22 mouse cellular contexts compared by ENCODE assay signal in the genomic region with DNA sequence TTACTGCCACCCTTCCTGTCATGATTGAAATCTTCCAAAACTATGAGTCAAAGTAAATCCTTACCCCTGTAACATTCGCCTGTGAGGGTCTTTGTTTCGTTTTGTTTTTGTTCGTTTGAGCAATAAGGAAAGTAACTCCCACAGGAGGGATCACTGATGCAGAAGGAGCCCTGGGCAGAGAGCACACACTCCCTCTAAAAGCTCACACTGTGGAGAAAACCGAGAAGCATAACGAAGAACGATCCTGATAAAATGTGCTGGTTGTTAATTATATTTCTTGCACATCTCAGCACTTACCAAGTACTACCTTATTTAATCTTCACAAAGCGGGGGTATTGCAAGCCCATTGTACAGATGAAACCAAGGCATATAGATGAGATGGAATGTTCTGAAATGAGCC. TPM values are rescaled to one million over a fixed set of nuclear protein-coding genes. Genes with fewer than 3 reads are reported as not detected.
DNase-seq lines count a peak whose midpoint lies in the region; ATAC-seq and TF ChIP-seq lines count a peak whose summit lies in the region.
"Had no signal": no experiment of that assay in that cellular context is flagged by ENCODE, and none has a peak within 500 bp of the region (broad histone marks: within the 10 kb centered on the region; RNA-seq: fewer than 3 reads in every experiment).

No protein-coding gene starts in this region.

- H3K27me3 ChIP-seq in kidney, embryonic 14.5 days (ENCODE audit: control insufficient read depth, insufficient read depth, low read length), result no peaks in the 10 kb centered on the region
- no peaks in the 10 kb centered on the region for H3K27me3 ChIP-seq in kidney, embryonic 16.5 days (ENCODE audit: insufficient read depth, low read length)
- H3K27me3 ChIP-seq in kidney, embryonic 15.5 days, result no peaks in the 10 kb centered on the region
- H3K27me3 ChIP-seq in kidney, postnatal 0 days (ENCODE audit: insufficient read depth, low read length), result no peaks in the 10 kb centered on the region
- no peaks in the 10 kb centered on the region for H3K27me3 ChIP-seq in midbrain, embryonic 11.5 days (ENCODE audit: control insufficient read depth, insufficient read depth, low read length)
- H3K27me3 ChIP-seq in midbrain, postnatal 0 days (ENCODE audit: insufficient read depth, low read length), result no peaks in the 10 kb centered on the region
- H3K27me3 ChIP-seq: CH12.LX had no signal

- H3K4me2 ChIP-seq in kidney, embryonic 14.5 days (replicated peaks; ENCODE audit: low read depth, low read length), result no peak overlapping the region
- no peak overlapping the region for H3K4me2 ChIP-seq in kidney, embryonic 16.5 days (replicated peaks; ENCODE audit: low read depth, low read length)
- no peak overlapping the region for H3K4me2 ChIP-seq in kidney, embryonic 15.5 days
- no peak overlapping the region for H3K4me2 ChIP-seq in kidney, postnatal 0 days (ENCODE audit: low read length)
- no peak overlapping the region for H3K4me2 ChIP-seq in midbrain, embryonic 11.5 days
- no peak overlapping the region for H3K4me2 ChIP-seq in midbrain, postnatal 0 days (ENCODE audit: low read depth, low read length, poor library complexity, severe bottlenecking)

- no peaks in the 10 kb centered on the region for H3K36me3 ChIP-seq in kidney, embryonic 14.5 days (ENCODE audit: control insufficient read depth, insufficient read depth, low read length)
- H3K36me3 ChIP-seq in kidney, embryonic 16.5 days (ENCODE audit: insufficient read depth, low read length), result no peaks in the 10 kb centered on the region
- H3K36me3 ChIP-seq in kidney, embryonic 15.5 days, result no peaks in the 10 kb centered on the region
- H3K36me3 ChIP-seq in kidney, postnatal 0 days (ENCODE audit: insufficient read depth, low read length), result no peaks in the 10 kb centered on the region
- H3K36me3 ChIP-seq in midbrain, embryonic 11.5 days (ENCODE audit: control insufficient read depth, insufficient read depth, low read length), result no peaks in the 10 kb centered on the region
- no peaks in the 10 kb centered on the region for H3K36me3 ChIP-seq in midbrain, postnatal 0 days (ENCODE audit: insufficient read depth, low read length)
- H3K36me3 ChIP-seq: G1E had no signal

- TF ChIP-seq CTCF in kidney, postnatal 0 days (IDR thresholded peaks at IDR 0.05; ENCODE audit: low read depth), result no peak
- no peak for TF ChIP-seq CTCF in midbrain, postnatal 0 days (IDR thresholded peaks at IDR 0.05)

- H3K27ac ChIP-seq in kidney, embryonic 14.5 days (ENCODE audit: low read depth, low read length), result no peak overlapping the region
- H3K27ac ChIP-seq in kidney, embryonic 16.5 days (ENCODE audit: low read length), result no peak overlapping the region
- H3K27ac ChIP-seq in kidney, embryonic 15.5 days, result peak overlapping the region; percentile 66
- H3K27ac ChIP-seq in kidney, postnatal 0 days, result no peak overlapping the region
- H3K27ac ChIP-seq in midbrain, embryonic 11.5 days (ENCODE audit: low read depth, low read length), result no peak overlapping the region
- H3K27ac ChIP-seq in midbrain, postnatal 0 days (ENCODE audit: low read depth, low read length), result no peak overlapping the region

- WGBS in kidney, embryonic 14.5 days, result 44% methylated on average over 7 of the region's 7 CpGs
- WGBS in kidney, embryonic 16.5 days, result 45% methylated on average over 7 of the region's 7 CpGs
- WGBS in kidney, embryonic 15.5 days, result 41% methylated on average over 7 of the region's 7 CpGs
- WGBS in kidney, postnatal 0 days, result 40% methylated on average over 7 of the region's 7 CpGs
- WGBS in midbrain, embryonic 11.5 days, result 70% methylated on average over 7 of the region's 7 CpGs
- 74% methylated on average over 7 of the region's 7 CpGs for WGBS in midbrain, postnatal 0 days

- peak; percentile 41; the same call in 1 of the 2 replicates for ATAC-seq in kidney, embryonic 14.5 days (ENCODE audit: low FRiP score, low TSS enrichment)
- no peak for ATAC-seq in kidney, embryonic 16.5 days (ENCODE audit: low FRiP score, low TSS enrichment)
- peak; percentile 73; the same call in 1 of the 2 replicates for ATAC-seq in kidney, embryonic 15.5 days (replicated peaks; ENCODE audit: low FRiP score)
- ATAC-seq in kidney, postnatal 0 days (replicated peaks; ENCODE audit: low FRiP score, low read depth), result no peak
- ATAC-seq in midbrain, embryonic 11.5 days (ENCODE audit: low FRiP score), result no peak
- ATAC-seq in midbrain, postnatal 0 days (ENCODE audit: low FRiP score), result no peak
- ATAC-seq: activated CD4-positive, CD25-positive, alpha-beta regulatory T cell, adult 4 months; CD4-positive, CD25-positive, alpha-beta regulatory T cell, adult 4 months; Patski had no signal

- no peak overlapping the region for H3K9ac ChIP-seq in kidney, embryonic 14.5 days (ENCODE audit: low read depth, low read length)
- no peak overlapping the region for H3K9ac ChIP-seq in kidney, embryonic 16.5 days (replicated peaks; ENCODE audit: low read length)
- H3K9ac ChIP-seq in kidney, embryonic 15.5 days, result no peak overlapping the region
- H3K9ac ChIP-seq in kidney, postnatal 0 days (ENCODE audit: low read depth, low read length), result no peak overlapping the region
- H3K9ac ChIP-seq in midbrain, embryonic 11.5 days (ENCODE audit: low read length), result no peak overlapping the region
- no peak overlapping the region for H3K9ac ChIP-seq in midbrain, postnatal 0 days (replicated peaks; ENCODE audit: low read length, poor library complexity, severe bottlenecking)

- H3K9me3 ChIP-seq in kidney, embryonic 14.5 days (ENCODE audit: control insufficient read depth, low read length), result no peaks in the 10 kb centered on the region
- H3K9me3 ChIP-seq in kidney, embryonic 16.5 days (ENCODE audit: low read length), result no peaks in the 10 kb centered on the region
- H3K9me3 ChIP-seq in kidney, embryonic 15.5 days (replicated peaks), result no peaks in the 10 kb centered on the region
- no peaks in the 10 kb centered on the region for H3K9me3 ChIP-seq in kidney, postnatal 0 days (replicated peaks; ENCODE audit: low read length)
- no peaks in the 10 kb centered on the region for H3K9me3 ChIP-seq in midbrain, embryonic 11.5 days (ENCODE audit: control insufficient read depth, low read length)
- H3K9me3 ChIP-seq in midbrain, postnatal 0 days (ENCODE audit: low read length), result no peaks in the 10 kb centered on the region
- H3K9me3 ChIP-seq: G1E had no signal

- no peak for DNase-seq in kidney, adult 8-10 months
- DNase-seq in kidney, postnatal 0 days (ENCODE audit: low spot score), result peak; percentile 58
- DNase-seq in kidney, postnatal 4 days, result no peak
- peak; percentile 57 for DNase-seq in midbrain, embryonic 11.5 days (ENCODE audit: low spot score, missing footprints)
- no peak for DNase-seq in midbrain, postnatal 0 days (ENCODE audit: low spot score)
- DNase-seq: adrenal gland, adult 2 months; adrenal gland, adult 8-10 months; adrenal gland, postnatal 10 days; adrenal gland, postnatal 14 days; adrenal gland, postnatal 25 days; adrenal gland, postnatal 36 days; B cell, adult 2 months; cerebellum, adult 11 months; cerebellum, adult 11-12 months had no signal

- no peak overlapping the region for H3K4me3 ChIP-seq in kidney, embryonic 14.5 days (ENCODE audit: low read length)
- no peak overlapping the region for H3K4me3 ChIP-seq in kidney, embryonic 16.5 days (ENCODE audit: low read length)
- H3K4me3 ChIP-seq in kidney, embryonic 15.5 days (replicated peaks), result no peak overlapping the region
- no peak overlapping the region for H3K4me3 ChIP-seq in kidney, postnatal 0 days (replicated peaks; ENCODE audit: low read depth, low read length)
- no peak overlapping the region for H3K4me3 ChIP-seq in midbrain, embryonic 11.5 days (ENCODE audit: low read depth, low read length)
- H3K4me3 ChIP-seq in midbrain, postnatal 0 days (ENCODE audit: low read depth, low read length), result no peak overlapping the region

- H3K4me1 ChIP-seq in kidney, embryonic 14.5 days (ENCODE audit: control insufficient read depth, insufficient read depth, low read length), result no peaks in the 10 kb centered on the region
- no peaks in the 10 kb centered on the region for H3K4me1 ChIP-seq in kidney, embryonic 16.5 days (ENCODE audit: insufficient read depth, low read length)
- H3K4me1 ChIP-seq in kidney, embryonic 15.5 days, result peaks cover 6% of the 10 kb centered on the region; the same call in 1 of the 2 replicates
- no peaks in the 10 kb centered on the region for H3K4me1 ChIP-seq in kidney, postnatal 0 days (replicated peaks; ENCODE audit: insufficient read depth, low read length)
- H3K4me1 ChIP-seq in midbrain, embryonic 11.5 days (ENCODE audit: control insufficient read depth, insufficient read depth, low read length), result no peaks in the 10 kb centered on the region
- H3K4me1 ChIP-seq in midbrain, postnatal 0 days (ENCODE audit: insufficient read depth, low read length), result no peaks in the 10 kb centered on the region

RNA-seq across cellular contexts. Expression of gene Otulinl, which starts 10.8 kb away (rescaled TPM):
- polyA plus RNA-seq in kidney, embryonic 14.5 days (2014; fragmentation: Nextera tagmentation; extraction: Ambion mirVana), result 25.1 and 26.0 TPM in 2 replicates
- polyA plus RNA-seq in kidney, embryonic 16.5 days (2015; fragmentation: Nextera tagmentation; extraction: Ambion mirVana), result 29.1 and 31.9 TPM in 2 replicates
- polyA plus RNA-seq in kidney, embryonic 15.5 days (2015; fragmentation: Nextera tagmentation; extraction: Ambion mirVana), result 26.5 and 30.5 TPM in 2 replicates
- 27.2 and 28.4 TPM in 2 replicates for polyA plus RNA-seq in kidney, postnatal 0 days (2015; fragmentation: Nextera tagmentation; extraction: Ambion mirVana)
- polyA plus RNA-seq in midbrain, embryonic 11.5 days (2014; fragmentation: Nextera tagmentation; extraction: Ambion mirVana), result 6.1 and 7.5 TPM in 2 replicates
- 6.2 and 6.4 TPM in 2 replicates for total RNA-seq in midbrain, postnatal 0 days (2014; rRNA removed)
- polyA plus RNA-seq in midbrain, postnatal 0 days (2015; fragmentation: Nextera tagmentation; extraction: Ambion mirVana), result 13.0 and 14.9 TPM in 2 replicates
- total RNA-seq: G1E had no signal
- polyA plus RNA-seq: G1E had no signal

Comparison
In these comparisons a context has a peak if more than half of its experiments do, and no peak if none do; other contexts are left out.
1. ATAC-seq: peak in kidney, embryonic 14.5 days (single experiment) and kidney, embryonic 15.5 days (single experiment); none in kidney, embryonic 16.5 days (single experiment), kidney, postnatal 0 days (single experiment), midbrain, embryonic 11.5 days (single experiment) and midbrain, postnatal 0 days (single experiment).
2. DNase-seq: peak in kidney, postnatal 0 days (single experiment) and midbrain, embryonic 11.5 days (single experiment); none in kidney, adult 8-10 months (0 of 2), kidney, postnatal 4 days (0 of 2) and midbrain, postnatal 0 days (single experiment).